In the genomic region with DNA sequence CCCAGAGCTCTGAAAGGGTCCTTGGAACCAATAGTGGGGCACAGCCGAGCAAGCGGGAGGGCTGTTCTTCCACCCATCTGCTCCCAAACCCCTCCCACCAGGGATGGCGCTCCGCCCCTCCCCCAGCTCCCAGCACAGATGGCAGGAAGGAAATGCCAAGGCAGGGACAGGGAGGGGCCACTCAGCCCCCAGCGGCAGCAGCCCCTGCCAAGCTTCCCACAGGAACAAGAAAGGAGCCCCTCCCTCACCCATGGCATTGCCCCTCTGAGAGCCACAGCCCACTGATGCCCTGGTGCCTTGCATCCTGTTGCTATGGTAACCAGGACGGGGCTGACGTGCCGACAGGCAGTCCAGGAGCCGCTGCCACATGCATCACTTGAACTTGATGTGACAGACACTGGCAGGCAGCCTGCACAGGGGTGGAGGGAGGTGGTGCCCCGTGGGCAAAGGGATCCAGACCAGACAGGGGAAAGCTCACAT, we compare ENCODE assay signal across 8 mouse cellular contexts. TPM values are rescaled to one million over a fixed set of nuclear protein-coding genes. Genes with fewer than 3 reads are reported as not detected.
DNase-seq lines count a peak whose midpoint lies in the region; ATAC-seq lines count a peak whose summit lies in the region.

No protein-coding gene starts in this region.

- H3K4me1 ChIP-seq in stomach, embryonic 16.5 days (ENCODE audit: control insufficient read depth, insufficient read depth, low read length) = 0 out of 2 replicates have a peak, but pooled peaks cover 5% of the 10 kb centered on the region

- no peaks in the 10 kb centered on the region for H3K9me3 ChIP-seq in stomach, embryonic 16.5 days (replicated peaks; ENCODE audit: control insufficient read depth, low read length)

- H3K9ac ChIP-seq in stomach, embryonic 16.5 days (ENCODE audit: low read length) = no peak overlapping the region

- H3K4me3 ChIP-seq in stomach, embryonic 16.5 days (replicated peaks; ENCODE audit: low read length) = no peak overlapping the region

- H3K27ac ChIP-seq in stomach, embryonic 16.5 days (ENCODE audit: low read length) = no peak overlapping the region

- H3K36me3 ChIP-seq in stomach, embryonic 16.5 days (ENCODE audit: control insufficient read depth, insufficient read depth, low read length) = no peaks in the 10 kb centered on the region

- WGBS in stomach, embryonic 16.5 days = 5% methylated on average over 9 of the region's 10 CpGs

- DNase-seq in heart, adult 11 months = peak; percentile 92
- no peak for DNase-seq in heart, adult 18-20 months
- DNase-seq in cerebellum, postnatal 10 days = peak; percentile 97 to 98
- peak; percentile 71 to 79 for DNase-seq in frontal cortex, postnatal 36 days (ENCODE audit: low spot score in 2 of 2)
- peak; percentile 92 to 93 for DNase-seq in layer of hippocampus, postnatal 14 days (ENCODE audit: low spot score in 2 of 2)
- peak; percentile 67 for DNase-seq in mesoderm, embryonic 11.5 days (ENCODE audit: low read depth, low spot score)

- no peaks in the 10 kb centered on the region for H3K27me3 ChIP-seq in stomach, embryonic 16.5 days (ENCODE audit: control insufficient read depth, insufficient read depth, low read length)

- peak; percentile 61; the same call in 1 of the 2 replicates for ATAC-seq in stomach, embryonic 16.5 days (ENCODE audit: insufficient read depth, low FRiP score)
- no peak for ATAC-seq in monocyte, adult 5-6 weeks (replicated peaks; ENCODE audit: insufficient number of reproducible peaks, low FRiP score, low TSS enrichment, poor library complexity, severe bottlenecking)

- H3K4me2 ChIP-seq in stomach, embryonic 16.5 days (ENCODE audit: low read depth, low read length) = no peak overlapping the region

RNA-seq across cellular contexts. Expression of a gene that starts 44.3 kb away (rescaled TPM):
- 1 to 10 TPM; 2.2 to 2.7 TPM for total RNA-seq in heart, adult 18-20 months (2021)
- total RNA-seq in layer of hippocampus, postnatal 14 days (2021) = 10 to 100 TPM; 42.8 to 47.4 TPM
- polyA plus RNA-seq in stomach, embryonic 16.5 days (2015; fragmentation: Nextera tagmentation; extraction: Ambion mirVana) = 0.11 and 0.15 TPM in 2 replicates
- total RNA-seq in monocyte, adult 5-6 weeks (2017) = not detected in 3 replicates

Comparison
In these comparisons a context has a peak if more than half of its experiments do, and no peak if none do; other contexts are left out.
1. DNase-seq: peak in heart, adult 11 months (single experiment), cerebellum, postnatal 10 days (2 of 2), frontal cortex, postnatal 36 days (2 of 2), layer of hippocampus, postnatal 14 days (2 of 2) and mesoderm, embryonic 11.5 days (single experiment); none in heart, adult 18-20 months (0 of 2).
2. RNA of a gene that starts 44.3 kb away (total RNA-seq): 42.8 to 47.4 TPM in layer of hippocampus, postnatal 14 days; 2.2 to 2.7 TPM in heart, adult 18-20 months and not detected in monocyte, adult 5-6 weeks; every median in the first group is over 10 times any median in the second.